Mouse (Mus musculus): ENCODE results near the gene Amhr2. TPM values are rescaled to one million over a fixed set of nuclear protein-coding genes. Genes with fewer than 3 reads are reported as not detected.

Amhr2 gene
- polyA plus RNA-seq, 1 experiment = 0.53 TPM

- TF ChIP-seq POLR2A (IDR thresholded peaks at IDR 0.05; ENCODE audit: borderline replicate concordance, extremely low read depth, insufficient read depth, insufficient read length, poor library complexity, severe bottlenecking) = no peak
- no peak for TF ChIP-seq CTCF (IDR thresholded peaks at IDR 0.05; ENCODE audit: borderline replicate concordance, extremely low read depth, insufficient read depth, insufficient read length)
- no peak for DNase-seq (ENCODE audit: low read depth)
These were observed 14.2 kb downstream of the Amhr2 start for GRCm38 (mm10) chr15:102459381-102459780.

- TF ChIP-seq POLR2A (IDR thresholded peaks at IDR 0.05; ENCODE audit: borderline replicate concordance, extremely low read depth, insufficient read depth, insufficient read length, poor library complexity, severe bottlenecking) (no peak), CTCF (IDR thresholded peaks at IDR 0.05; ENCODE audit: borderline replicate concordance, extremely low read depth, insufficient read depth, insufficient read length) (no peak)
- no peak for DNase-seq (ENCODE audit: low read depth)
These were observed 14.7 kb downstream of the Amhr2 start for GRCm38 (mm10) chr15:102459847-102460246.

GRCm38 (mm10) chr15:102460409-102460808 is 15.2 kb downstream of the Amhr2 start:
- TF ChIP-seq POLR2A (IDR thresholded peaks at IDR 0.05; ENCODE audit: borderline replicate concordance, extremely low read depth, insufficient read depth, insufficient read length, poor library complexity, severe bottlenecking) (no peak), CTCF (IDR thresholded peaks at IDR 0.05; ENCODE audit: borderline replicate concordance, extremely low read depth, insufficient read depth, insufficient read length) (no peak)
- no peak for DNase-seq (ENCODE audit: low read depth)

- no peak for DNase-seq (ENCODE audit: low read depth)
- TF ChIP-seq POLR2A (IDR thresholded peaks at IDR 0.05; ENCODE audit: borderline replicate concordance, extremely low read depth, insufficient read depth, insufficient read length, poor library complexity, severe bottlenecking) = no peak
- no peak for TF ChIP-seq CTCF (IDR thresholded peaks at IDR 0.05; ENCODE audit: borderline replicate concordance, extremely low read depth, insufficient read depth, insufficient read length)
These were observed 15.8 kb downstream of the Amhr2 start for GRCm38 (mm10) chr15:102460971-102461370.

- no peak for DNase-seq (ENCODE audit: low read depth)
- TF ChIP-seq CTCF (IDR thresholded peaks at IDR 0.05; ENCODE audit: borderline replicate concordance, extremely low read depth, insufficient read depth, insufficient read length) (no peak), POLR2A (IDR thresholded peaks at IDR 0.05; ENCODE audit: borderline replicate concordance, extremely low read depth, insufficient read depth, insufficient read length, poor library complexity, severe bottlenecking) (no peak)
These were observed 16.4 kb downstream of the Amhr2 start for GRCm38 (mm10) chr15:102461430-102462075.

- peak; percentile 14 for DNase-seq (ENCODE audit: low read depth)
- TF ChIP-seq CTCF (IDR thresholded peaks at IDR 0.05; ENCODE audit: borderline replicate concordance, extremely low read depth, insufficient read depth, insufficient read length) (peak; percentile 12; the same call in 1 of the 2 replicates), POLR2A (IDR thresholded peaks at IDR 0.05; ENCODE audit: borderline replicate concordance, extremely low read depth, insufficient read depth, insufficient read length, poor library complexity, severe bottlenecking) (no peak)
These were observed 18.5 kb downstream of the Amhr2 start for GRCm38 (mm10) chr15:102463666-102464065.

- no peak for DNase-seq (ENCODE audit: low read depth)
- no peak for TF ChIP-seq POLR2A (IDR thresholded peaks at IDR 0.05; ENCODE audit: borderline replicate concordance, extremely low read depth, insufficient read depth, insufficient read length, poor library complexity, severe bottlenecking)
- TF ChIP-seq CTCF (IDR thresholded peaks at IDR 0.05; ENCODE audit: borderline replicate concordance, extremely low read depth, insufficient read depth, insufficient read length) = no peak
These were observed 23.7 kb downstream of the Amhr2 start for GRCm38 (mm10) chr15:102468675-102469370.

GRCm38 (mm10) chr15:102470183-102470604 is 25.0 kb downstream of the Amhr2 start, which contains the start of gene Pcbp2:
Gene Pcbp2, plus strand, starts transcription at chr15:102470539.
- DNase-seq (ENCODE audit: low read depth) = peak; percentile 100
- TF ChIP-seq POLR2A (IDR thresholded peaks at IDR 0.05; ENCODE audit: borderline replicate concordance, extremely low read depth, insufficient read depth, insufficient read length, poor library complexity, severe bottlenecking) (peak; percentile 69), CTCF (IDR thresholded peaks at IDR 0.05; ENCODE audit: borderline replicate concordance, extremely low read depth, insufficient read depth, insufficient read length) (peak; percentile 90)

GRCm38 (mm10) chr15:102470605-102471294 is 25.6 kb downstream of the Amhr2 start:
- TF ChIP-seq POLR2A (IDR thresholded peaks at IDR 0.05; ENCODE audit: borderline replicate concordance, extremely low read depth, insufficient read depth, insufficient read length, poor library complexity, severe bottlenecking) (no peak), CTCF (IDR thresholded peaks at IDR 0.05; ENCODE audit: borderline replicate concordance, extremely low read depth, insufficient read depth, insufficient read length) (no peak)
- peak; percentile 95 for DNase-seq (ENCODE audit: low read depth)

- TF ChIP-seq POLR2A (IDR thresholded peaks at IDR 0.05; ENCODE audit: borderline replicate concordance, extremely low read depth, insufficient read depth, insufficient read length, poor library complexity, severe bottlenecking) (no peak), CTCF (IDR thresholded peaks at IDR 0.05; ENCODE audit: borderline replicate concordance, extremely low read depth, insufficient read depth, insufficient read length) (no peak)
- DNase-seq (ENCODE audit: low read depth) = no peak
These were observed 26.1 kb downstream of the Amhr2 start for GRCm38 (mm10) chr15:102471295-102471645.

GRCm38 (mm10) chr15:102471727-102472126 is 26.6 kb downstream of the Amhr2 start:
- TF ChIP-seq CTCF (IDR thresholded peaks at IDR 0.05; ENCODE audit: borderline replicate concordance, extremely low read depth, insufficient read depth, insufficient read length) (no peak), POLR2A (IDR thresholded peaks at IDR 0.05; ENCODE audit: borderline replicate concordance, extremely low read depth, insufficient read depth, insufficient read length, poor library complexity, severe bottlenecking) (no peak)
- DNase-seq (ENCODE audit: low read depth) = no peak
